Mouse (Mus musculus) midbrain, embryonic 14.5 days (tissue): ENCODE measurements around the gene Kctd13. TPM values are rescaled to one million over a fixed set of nuclear protein-coding genes. Genes with fewer than 3 reads are reported as not detected.

Experiments
- ATAC-seq: fragments of 200-750 bp; cut with Nextera tagmentation; 2 replicates; pipeline ENCODE4 v1.8.0; 2017; ENCODE audit warnings: moderate number of reproducible peaks, moderate library complexity; ENCODE audit not compliant: low FRiP score, low TSS enrichment
- DNase-seq: peaks from one replicate; pipeline ENCODE4 v3.0.0-alpha.2; 2015
- H3K27ac ChIP-seq: fragments of 300-500 bp; sonication (generic); replicated peaks from 2 replicates; pipeline ENCODE4 v1.5.1; 2014; ENCODE audit warnings: mild to moderate bottlenecking, low read depth, low read length, moderate library complexity
- H3K27me3 ChIP-seq: fragments of 300-500 bp; sonication (generic); 2 replicates; pipeline ENCODE4 v1.6.1; 2014; ENCODE audit warnings: low read length, control low read depth, mixed read lengths; ENCODE audit not compliant: control insufficient read depth, insufficient read depth
- H3K36me3 ChIP-seq: fragments of 300-500 bp; sonication (generic); 2 replicates; pipeline ENCODE4 v1.6.1; 2014; ENCODE audit warnings: low read length, control low read depth; ENCODE audit not compliant: control insufficient read depth, insufficient read depth
- H3K4me1 ChIP-seq: fragments of 300-500 bp; sonication (generic); 2 replicates; pipeline ENCODE4 v1.6.1; 2014; ENCODE audit warnings: mild to moderate bottlenecking, antibody characterized with exemption, low read length, control low read depth; ENCODE audit not compliant: control insufficient read depth, insufficient read depth
- H3K4me2 ChIP-seq: fragments of 300-500 bp; sonication (generic); 2 replicates; pipeline ENCODE4 v1.6.1; 2014; ENCODE audit warnings: mild to moderate bottlenecking, low read length, moderate library complexity
- H3K4me3 ChIP-seq: fragments of 300-500 bp; sonication (generic); replicated peaks from 2 replicates; pipeline ENCODE4 v1.5.1; 2014; ENCODE audit warnings: low read depth, low read length
- H3K9ac ChIP-seq: fragments of 300-500 bp; sonication (generic); replicated peaks from 2 replicates; pipeline ENCODE4 v1.6.1; 2014; ENCODE audit warnings: mild to moderate bottlenecking, low read length, moderate library complexity
- H3K9me3 ChIP-seq: fragments of 300-500 bp; sonication (generic); 2 replicates; pipeline ENCODE4 v1.6.1; 2016; ENCODE audit warnings: low read length, control low read depth, mixed read lengths; ENCODE audit not compliant: control insufficient read depth
- WGBS: fragments of 180-500 bp; shearing (Covaris S2); extraction: QIAGEN DNeasy Blood & Tissue Kit; methylation state at CpG from one replicate; pipeline ENCODE4 v1.1.7; 2014; 5-methylcytosine and 5-hydroxymethylcytosine counted together
- polyA plus RNA-seq: library from polyadenylated mRNA; unstranded; fragments of >200 nt; fragmentation: Nextera tagmentation; extraction: Ambion mirVana; gene quantifications from 2 replicates; pipeline ENCODE4 v1.2.1, GENCODE M21; 2014

The Kctd13 gene
- polyA plus RNA-seq, 1 experiment from 2014 or later = 98.6 TPM

DNA sequence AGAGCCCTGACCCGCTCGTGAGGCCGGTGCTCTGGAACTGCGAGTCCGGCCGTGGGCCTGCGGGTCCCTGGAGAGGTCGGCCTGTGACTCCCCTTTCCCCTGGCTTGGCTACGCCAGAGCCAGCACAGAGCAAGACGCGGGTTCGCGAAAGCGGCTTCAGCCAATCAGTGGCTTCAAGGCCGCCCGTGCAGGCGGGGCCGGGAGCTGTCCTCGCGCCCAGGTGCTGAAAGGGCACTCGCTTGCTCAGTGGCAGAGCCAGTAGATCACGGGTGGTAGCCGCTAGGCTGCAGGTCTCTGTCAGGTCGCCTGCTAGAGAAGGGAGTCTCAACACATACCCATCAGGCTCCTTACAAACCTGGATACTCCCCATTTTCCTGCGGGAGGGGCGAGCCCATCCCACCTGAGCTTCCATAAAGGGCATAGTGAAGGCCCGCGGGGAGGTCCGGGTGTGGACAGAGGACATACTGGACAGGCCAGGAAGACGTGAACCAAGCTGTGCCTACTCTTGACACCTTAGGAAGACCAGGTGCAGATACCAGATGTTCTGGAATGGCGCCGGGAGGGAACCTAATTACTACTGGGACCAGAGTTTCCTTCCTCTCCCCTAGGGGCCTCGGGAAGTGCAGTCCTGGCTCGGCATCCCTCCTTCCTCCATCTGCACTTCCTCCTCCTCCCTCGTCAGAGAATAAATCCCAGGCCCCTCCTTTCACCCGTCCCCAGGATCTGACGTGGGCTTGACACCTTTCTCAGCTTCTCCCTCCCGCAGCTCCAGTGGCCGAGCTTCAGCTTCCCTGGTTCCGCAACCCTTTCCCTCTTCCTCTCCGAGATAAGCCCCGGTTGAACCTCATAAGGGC lies 21.3 kb downstream of the Kctd13 start, which contains the start of gene Sez6l2:
Sez6l2 (plus strand) TSS at position 771 of the 854 bp plus-strand sequence.
- H3K9ac ChIP-seq = peak within 1 kb of the TSS; percentile 81
- H3K27ac ChIP-seq = peak within 1 kb of the TSS; percentile 95
- H3K27me3 ChIP-seq = no peaks in the 10 kb centered on the region
- DNase-seq = peak; percentile 90
- WGBS = under 1% methylated on average over 42 of the region's 42 CpGs
- H3K4me3 ChIP-seq = peak within 1 kb of the TSS; percentile 64
- no peaks in the 10 kb centered on the region for H3K9me3 ChIP-seq
- H3K4me1 ChIP-seq = peaks cover 30% of the 10 kb centered on the region
- ATAC-seq = peak; percentile 85
- peak within 1 kb of the TSS; percentile 98 for H3K4me2 ChIP-seq
- H3K36me3 ChIP-seq = peaks cover 24% of the 10 kb centered on the region

DNA sequence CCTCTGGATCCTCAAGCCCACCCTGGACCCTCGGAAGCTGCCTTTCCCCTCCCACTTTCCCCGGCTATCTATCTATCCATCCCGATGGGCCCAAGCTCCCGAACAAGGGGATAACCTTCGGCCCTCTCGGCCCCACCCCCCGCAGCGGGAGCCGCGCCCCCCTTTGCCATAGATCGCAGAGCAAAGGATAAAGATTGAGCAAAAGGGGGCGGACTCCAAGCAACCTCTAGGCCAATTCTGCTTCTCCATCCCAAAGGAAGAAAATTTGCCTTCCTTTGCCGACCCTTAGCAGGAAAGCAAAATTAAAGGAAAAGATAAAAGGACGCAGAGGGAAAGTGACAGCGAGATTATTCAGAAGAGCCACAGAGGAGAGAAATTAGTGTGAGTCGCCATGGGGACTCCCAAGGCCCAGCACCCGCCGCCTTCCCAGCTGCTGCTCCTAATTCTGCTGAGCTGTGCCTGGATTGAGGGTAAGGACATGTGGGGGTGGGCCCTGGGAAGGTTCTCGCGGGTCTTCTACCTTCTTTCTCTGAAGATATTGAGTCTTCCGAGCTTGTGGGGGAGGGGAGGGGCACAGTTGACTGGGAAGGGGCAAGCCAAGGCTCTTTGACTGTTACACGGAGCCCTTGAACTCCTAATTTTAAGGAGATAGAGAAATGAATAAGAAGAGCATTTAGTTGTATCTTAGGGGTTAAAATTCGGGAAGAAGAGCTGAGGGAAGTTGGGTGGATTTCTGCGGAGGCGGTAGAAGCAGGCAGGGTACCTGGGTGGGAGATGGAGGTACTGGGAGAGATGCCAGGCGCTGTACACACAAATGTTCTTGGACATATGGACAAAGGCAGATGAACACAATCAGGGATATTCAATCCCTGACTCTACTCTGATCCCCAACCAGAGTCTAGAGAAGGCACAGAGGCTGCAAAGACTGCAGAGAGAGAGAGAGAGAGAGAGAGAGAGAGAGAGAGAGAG lies 22.3 kb downstream of the Kctd13 start:
- Histone ChIP-seq H3K9me3 (no peaks in the 10 kb centered on the region), H3K4me2 (peak overlapping the region; percentile 98), H3K4me1 (peaks cover 30% of the 10 kb centered on the region), H3K4me3 (peak overlapping the region; percentile 64), H3K36me3 (peaks cover 25% of the 10 kb centered on the region), H3K9ac (peak overlapping the region; percentile 81), H3K27me3 (no peaks in the 10 kb centered on the region), H3K27ac (peak overlapping the region; percentile 95)
- ATAC-seq (0 out of 2 replicates have a peak, but pooled peaks have one; percentile 12), DNase-seq (peak; percentile 41)
- WGBS = 5% methylated on average over 26 of the region's 26 CpGs

DNA sequence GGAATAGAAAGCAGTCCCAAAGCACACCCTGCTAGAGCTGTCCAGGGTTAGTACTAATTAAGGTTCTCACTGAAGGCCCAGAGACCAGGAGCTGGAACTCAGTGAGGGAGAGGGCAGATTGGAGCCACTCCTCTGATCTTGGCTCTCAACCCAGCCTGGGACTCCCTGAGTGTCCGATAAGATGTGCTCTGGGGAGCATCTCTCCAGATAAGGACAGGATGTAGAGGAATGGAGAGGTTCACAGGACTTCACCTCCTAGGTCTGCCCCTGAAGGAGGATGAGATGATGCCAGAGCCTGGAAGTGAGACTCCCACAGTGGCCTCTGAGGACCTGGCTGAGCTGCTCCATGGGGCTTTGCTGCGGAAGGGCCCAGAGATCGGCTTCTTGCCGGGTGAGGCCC lies 23.1 kb downstream of the Kctd13 start:
- Histone ChIP-seq H3K9ac (peak overlapping the region; percentile 81), H3K9me3 (no peaks in the 10 kb centered on the region), H3K27ac (peak overlapping the region; percentile 95; the same call in 1 of the 2 replicates), H3K4me2 (peak overlapping the region; percentile 98), H3K36me3 (peaks cover 24% of the 10 kb centered on the region), H3K4me1 (peaks cover 30% of the 10 kb centered on the region), H3K4me3 (peak overlapping the region; percentile 64), H3K27me3 (no peaks in the 10 kb centered on the region)
- ATAC-seq (no peak), DNase-seq (no peak)
- 22% methylated on average over 4 of the region's 4 CpGs for whole genome bisulfite sequencing

DNA sequence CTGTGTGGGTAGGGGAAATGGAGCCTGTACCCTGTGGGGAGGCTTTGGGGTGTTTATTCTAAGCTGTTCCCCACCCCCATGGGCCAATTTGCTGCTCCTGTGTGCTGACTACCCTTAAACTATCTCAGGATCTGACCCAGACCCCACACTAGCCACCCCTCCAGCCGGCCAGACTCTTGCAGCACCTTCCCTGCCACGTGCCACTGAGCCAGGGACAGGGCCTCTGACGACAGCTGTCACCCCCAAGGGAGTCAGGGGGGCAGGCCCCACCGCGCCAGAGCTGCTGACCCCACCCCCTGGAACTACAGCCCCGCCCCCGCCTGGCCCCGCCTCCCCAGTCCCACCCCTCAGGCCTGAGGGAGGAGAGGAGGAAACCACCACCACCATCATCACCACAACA lies 24.0 kb downstream of the Kctd13 start:
- WGBS = 0% methylated on average over 8 of the region's 8 CpGs
- H3K9ac ChIP-seq = peak overlapping the region; percentile 81
- ATAC-seq (no peak), DNase-seq (no peak)
- no peak overlapping the region for H3K27ac ChIP-seq
- H3K36me3 ChIP-seq = peaks cover 30% of the 10 kb centered on the region
- H3K4me1 ChIP-seq = peaks cover 29% of the 10 kb centered on the region
- H3K9me3 ChIP-seq = no peaks in the 10 kb centered on the region
- H3K4me3 ChIP-seq = peak overlapping the region; percentile 64
- H3K4me2 ChIP-seq = peak overlapping the region; percentile 98
- H3K27me3 ChIP-seq = no peaks in the 10 kb centered on the region

DNA sequence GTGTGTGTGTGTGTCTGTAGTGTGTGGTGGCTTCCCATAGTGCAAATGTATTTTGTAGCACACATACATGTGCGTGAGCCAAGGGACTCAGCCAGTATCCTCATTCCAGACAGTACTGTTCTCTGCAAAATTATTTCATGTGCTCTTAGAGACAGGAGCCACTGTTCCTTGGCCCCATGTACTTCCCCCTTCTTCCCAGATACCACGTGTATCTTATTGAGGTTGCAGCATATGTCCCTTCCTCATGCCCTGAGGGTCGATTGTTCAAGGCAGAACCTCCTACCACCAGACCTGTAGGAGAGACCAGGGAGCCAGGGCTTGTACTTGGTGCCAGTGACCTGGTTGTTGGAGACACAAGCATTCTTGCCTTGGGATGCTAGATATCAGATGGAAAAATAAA lies 26.4 kb downstream of the Kctd13 start:
- H3K27ac ChIP-seq = no peak overlapping the region
- no peak overlapping the region for H3K4me3 ChIP-seq
- no peaks in the 10 kb centered on the region for H3K9me3 ChIP-seq
- peaks cover 53% of the 10 kb centered on the region for H3K36me3 ChIP-seq
- H3K4me2 ChIP-seq = no peak overlapping the region
- WGBS = 63% methylated on average over 3 of the region's 3 CpGs
- peaks cover 15% of the 10 kb centered on the region for H3K4me1 ChIP-seq
- H3K27me3 ChIP-seq = no peaks in the 10 kb centered on the region
- ATAC-seq (no peak), DNase-seq (no peak)
- no peak overlapping the region for H3K9ac ChIP-seq

DNA sequence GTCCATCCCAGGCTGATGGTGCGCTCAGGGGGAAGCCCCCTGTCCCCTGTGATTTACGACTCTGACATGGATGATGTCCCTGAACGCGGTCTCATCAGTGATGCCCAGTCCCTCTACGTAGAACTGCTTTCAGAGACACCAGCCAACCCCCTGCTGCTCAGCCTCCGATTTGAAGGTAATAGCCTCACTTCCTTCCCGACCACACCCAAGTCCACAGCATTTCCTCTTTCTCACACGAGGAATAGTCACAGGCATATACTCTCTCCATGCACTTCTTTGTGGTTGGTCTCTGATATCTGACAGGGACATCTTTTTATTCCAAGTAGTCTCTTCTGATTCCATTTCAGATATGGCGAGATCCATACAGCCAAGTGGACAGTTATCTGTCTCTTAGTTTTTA lies 31.1 kb downstream of the Kctd13 start:
- H3K9me3 ChIP-seq = no peaks in the 10 kb centered on the region
- no peaks in the 10 kb centered on the region for H3K4me1 ChIP-seq
- ATAC-seq = no peak
- no peak overlapping the region for H3K4me3 ChIP-seq
- H3K27ac ChIP-seq = no peak overlapping the region
- no peak overlapping the region for H3K4me2 ChIP-seq
- peaks cover 85% of the 10 kb centered on the region for H3K36me3 ChIP-seq
- WGBS = 76% methylated on average over 9 of the region's 9 CpGs
- no peak for DNase-seq
- H3K9ac ChIP-seq = no peak overlapping the region
- H3K27me3 ChIP-seq = no peaks in the 10 kb centered on the region

DNA sequence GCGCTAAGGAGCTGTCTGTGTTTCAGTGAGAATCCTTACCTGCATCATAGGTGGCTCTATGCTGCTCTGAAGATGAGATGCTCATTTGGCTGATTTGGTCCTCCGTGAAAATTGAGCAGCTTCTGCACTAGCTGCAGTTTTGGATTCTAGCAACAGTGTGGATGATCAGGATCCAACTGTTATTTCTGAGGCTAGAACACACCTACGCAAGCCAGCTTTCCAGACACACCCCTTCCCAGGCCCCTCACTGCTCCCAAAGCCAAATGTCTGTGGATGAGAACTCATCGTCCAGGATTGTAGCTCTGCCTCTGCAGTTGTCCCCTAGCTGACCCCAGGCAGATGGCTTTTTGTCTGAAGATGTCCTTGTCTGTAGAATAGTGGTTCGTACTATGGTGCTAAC lies 32.4 kb downstream of the Kctd13 start:
- Histone ChIP-seq H3K36me3 (peaks cover 90% of the 10 kb centered on the region), H3K4me2 (no peak overlapping the region), H3K27ac (no peak overlapping the region), H3K9me3 (no peaks in the 10 kb centered on the region), H3K4me3 (no peak overlapping the region), H3K27me3 (no peaks in the 10 kb centered on the region), H3K4me1 (no peaks in the 10 kb centered on the region), H3K9ac (no peak overlapping the region)
- no peak for ATAC-seq
- 89% methylated on average over 5 of the region's 5 CpGs for WGBS
- no peak for DNase-seq

DNA sequence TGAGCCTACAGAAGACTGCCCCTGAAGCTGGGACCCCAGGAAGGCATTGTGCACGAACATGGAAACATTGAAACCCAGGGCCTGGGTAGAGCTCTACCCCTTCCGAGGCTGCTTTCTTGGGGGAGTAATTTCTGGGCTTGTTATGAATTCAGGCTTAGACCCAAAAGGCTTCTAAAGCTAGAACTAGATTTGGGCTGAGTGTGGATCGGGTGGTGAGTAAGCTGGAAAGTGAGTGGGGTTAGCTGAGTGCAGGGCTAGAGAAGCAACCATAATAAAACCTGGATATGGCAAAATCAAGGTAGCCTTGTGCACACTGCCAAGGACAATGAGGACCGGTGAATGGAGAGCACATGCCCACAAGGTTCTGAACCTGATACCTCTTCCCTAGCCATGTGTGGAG lies 33.3 kb downstream of the Kctd13 start:
- H3K36me3 ChIP-seq = peaks cover 91% of the 10 kb centered on the region
- no peak overlapping the region for H3K9ac ChIP-seq
- no peaks in the 10 kb centered on the region for H3K4me1 ChIP-seq
- H3K27ac ChIP-seq = no peak overlapping the region
- no peak overlapping the region for H3K4me2 ChIP-seq
- WGBS = 90% methylated on average over 4 of the region's 4 CpGs
- H3K9me3 ChIP-seq = no peaks in the 10 kb centered on the region
- H3K27me3 ChIP-seq = no peaks in the 10 kb centered on the region
- no peak overlapping the region for H3K4me3 ChIP-seq
- DNase-seq = no peak
- no peak for ATAC-seq
